ENCODE assay signal across 8 mouse cellular contexts in the genomic region with DNA sequence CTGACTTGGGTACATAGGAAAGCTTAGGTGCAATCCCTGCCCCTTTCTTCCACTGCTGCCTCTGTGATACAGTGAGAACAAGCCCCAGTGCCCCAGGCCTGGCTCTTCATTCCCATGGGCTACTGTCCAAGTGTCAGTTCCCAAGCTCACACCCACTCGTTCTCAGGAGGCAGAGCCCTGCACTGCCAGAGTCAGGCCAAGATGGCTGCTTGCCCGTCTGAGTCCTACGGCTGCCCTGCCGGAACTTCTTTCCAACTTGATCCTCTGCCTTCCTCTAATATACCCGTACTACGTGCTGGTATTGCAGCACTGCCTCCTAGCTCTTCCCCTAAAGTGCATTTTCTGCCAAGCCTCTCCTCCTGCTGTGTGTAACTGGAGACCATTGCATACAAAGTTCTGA.
DNase-seq lines count a peak whose midpoint lies in the region; ATAC-seq and TF ChIP-seq lines count a peak whose summit lies in the region.
"Had no signal": no experiment of that assay in that cellular context is flagged by ENCODE, and none has a peak within 500 bp of the region (broad histone marks: within the 10 kb centered on the region; RNA-seq: fewer than 3 reads in every experiment).

No protein-coding gene starts in this region.

- H3K27me3 ChIP-seq in midbrain, embryonic 16.5 days (ENCODE audit: control insufficient read depth, insufficient read depth, low read depth, low read length): no peaks in the 10 kb centered on the region
- no peaks in the 10 kb centered on the region for H3K27me3 ChIP-seq in midbrain, embryonic 15.5 days (replicated peaks)
- H3K27me3 ChIP-seq in myocyte (ENCODE audit: control insufficient read depth, insufficient read depth, insufficient read length): no peaks in the 10 kb centered on the region

- H3K36me3 ChIP-seq in midbrain, embryonic 16.5 days (ENCODE audit: control insufficient read depth, insufficient read depth, low read length): no peaks in the 10 kb centered on the region
- H3K36me3 ChIP-seq in midbrain, embryonic 15.5 days (replicated peaks): no peaks in the 10 kb centered on the region
- no peaks in the 10 kb centered on the region for H3K36me3 ChIP-seq in myocyte (ENCODE audit: control insufficient read depth, insufficient read depth)
- H3K36me3 ChIP-seq: liver, embryonic 13.5 days had no signal

- H3K4me1 ChIP-seq in midbrain, embryonic 16.5 days (ENCODE audit: control insufficient read depth, insufficient read depth, low read length): peaks cover under 1% of the 10 kb centered on the region; the same call in 1 of the 2 replicates
- peaks cover under 1% of the 10 kb centered on the region for H3K4me1 ChIP-seq in midbrain, embryonic 15.5 days
- H3K4me1 ChIP-seq: liver, embryonic 13.5 days had no signal

- H3K27ac ChIP-seq in midbrain, embryonic 16.5 days (ENCODE audit: low read length): no peak overlapping the region
- no peak overlapping the region for H3K27ac ChIP-seq in midbrain, embryonic 15.5 days
- H3K27ac ChIP-seq: liver, embryonic 13.5 days had no signal

- H3K4me3 ChIP-seq in midbrain, embryonic 16.5 days (ENCODE audit: low read depth, low read length): no peak overlapping the region
- H3K4me3 ChIP-seq in midbrain, embryonic 15.5 days: no peak overlapping the region
- no peak overlapping the region for H3K4me3 ChIP-seq in myocyte
- H3K4me3 ChIP-seq: liver, embryonic 13.5 days had no signal

- WGBS in midbrain, embryonic 16.5 days: 75% methylated on average over 6 of the region's 6 CpGs
- 79% methylated on average over 6 of the region's 6 CpGs for WGBS in midbrain, embryonic 15.5 days

- TF ChIP-seq POLR2A in myocyte (IDR thresholded peaks at IDR 0.05; ENCODE audit: insufficient read length, low read depth): no peak

- H3K79me2 ChIP-seq in myocyte (ENCODE audit: control insufficient read depth, insufficient read depth): no peaks in the 10 kb centered on the region

- H3ac ChIP-seq in myocyte (ENCODE audit: control insufficient read depth, insufficient read length): no peak overlapping the region

- H3K9ac ChIP-seq in midbrain, embryonic 16.5 days (ENCODE audit: low read depth, low read length): no peak overlapping the region
- no peak overlapping the region for H3K9ac ChIP-seq in midbrain, embryonic 15.5 days
- H3K9ac ChIP-seq: liver, embryonic 13.5 days had no signal

- 0 out of 2 replicates have a peak, but pooled peaks have one; percentile 17 for ATAC-seq in midbrain, embryonic 16.5 days
- ATAC-seq in midbrain, embryonic 15.5 days (replicated peaks): no peak
- ATAC-seq in erythroblast, adult 5-6 weeks (replicated peaks; ENCODE audit: low FRiP score, poor library complexity, severe bottlenecking): no peak

- DNase-seq in cerebellum, adult 9-11 months: peak; percentile 76
- DNase-seq in heart, adult 8-10 months (ENCODE audit: low spot score): peak; percentile 72
- DNase-seq in kidney, adult 8-10 months: no peak
- DNase-seq: liver, embryonic 13.5 days had no signal

- no peak overlapping the region for H3K4me2 ChIP-seq in midbrain, embryonic 16.5 days (ENCODE audit: low read length)
- no peak overlapping the region for H3K4me2 ChIP-seq in midbrain, embryonic 15.5 days
- H3K4me2 ChIP-seq in myocyte (ENCODE audit: low read depth): peak overlapping the region; percentile 18
- H3K4me2 ChIP-seq: liver, embryonic 13.5 days had no signal

- H3K9me3 ChIP-seq in midbrain, embryonic 16.5 days (replicated peaks; ENCODE audit: control insufficient read depth, low read length, poor library complexity, severe bottlenecking): no peaks in the 10 kb centered on the region
- no peaks in the 10 kb centered on the region for H3K9me3 ChIP-seq in midbrain, embryonic 15.5 days
- H3K9me3 ChIP-seq: liver, embryonic 13.5 days had no signal

TF ChIP-seq in myocyte, 11 proteins besides CTCF, POLR2A, EP300 and RAD21:
- TF ChIP-seq TCF12 (IDR thresholded peaks at IDR 0.05; ENCODE audit: insufficient read depth, poor library complexity, severe bottlenecking) (no peak), MYOD1 (IDR thresholded peaks at IDR 0.05; ENCODE audit: control insufficient read depth in 1 of 3, insufficient read length in 2 of 3, low read depth in 2 of 3) (no peak)

Comparison
In these comparisons a context has a peak if more than half of its experiments do, and no peak if none do; other contexts are left out.
1. DNase-seq: peak in cerebellum, adult 9-11 months (single experiment) and heart, adult 8-10 months (single experiment); none in kidney, adult 8-10 months (0 of 2).